In the genomic region with DNA sequence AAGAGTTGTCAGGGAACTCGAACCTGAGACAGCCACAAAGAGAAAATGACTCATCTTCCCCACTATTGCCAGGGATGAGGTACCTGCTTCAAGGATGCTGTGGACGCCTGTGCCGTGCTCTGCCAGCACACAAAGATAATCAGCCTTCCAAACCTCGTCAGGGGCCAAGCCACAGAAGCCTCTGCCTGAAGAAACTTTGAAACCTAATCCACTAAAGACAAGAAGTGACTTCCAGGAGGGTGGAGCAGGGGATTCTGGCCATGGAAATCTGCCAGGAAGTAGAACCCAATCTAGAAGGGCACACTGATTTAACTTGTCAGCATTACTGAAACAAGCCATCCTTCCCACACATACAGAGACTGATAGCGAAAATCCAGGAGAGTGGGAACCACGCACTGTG, we compare ENCODE assay signal across 15 mouse cellular contexts.
"Had no signal": no experiment of that assay in that cellular context is flagged by ENCODE, and none has a peak within 500 bp of the region (broad histone marks: within the 10 kb centered on the region; RNA-seq: fewer than 3 reads in every experiment).

No protein-coding gene starts in this region.

- H3K4me3 ChIP-seq: megakaryocyte, embryonic 14.5 days; midbrain, embryonic 13.5 days; neural tube, embryonic 12.5 days; stomach, embryonic 15.5 days had no signal

- H3K27ac ChIP-seq: macrophage; midbrain, embryonic 13.5 days; neural tube, embryonic 12.5 days; stomach, embryonic 15.5 days; stomach, postnatal 0 days had no signal

- H3K9me3 ChIP-seq: megakaryocyte, embryonic 14.5 days; midbrain, embryonic 13.5 days; neural tube, embryonic 12.5 days; stomach, embryonic 15.5 days had no signal

- H3K4me1 ChIP-seq: neural tube, embryonic 12.5 days had no signal

- ATAC-seq: midbrain, embryonic 13.5 days; midbrain, embryonic 16.5 days had no signal

- DNase-seq: lung, adult 18-20 months; lung, embryonic 14.5 days; lung, postnatal 10 days; right cerebral cortex, postnatal 14 days; thymus, adult 2 months; thymus, postnatal 25 days; thymus, postnatal 4 days had no signal

- H3K36me3 ChIP-seq: midbrain, embryonic 13.5 days; neural tube, embryonic 12.5 days; stomach, embryonic 15.5 days had no signal

- H3K4me2 ChIP-seq: lung, embryonic 14.5 days; midbrain, embryonic 11.5 days; midbrain, embryonic 13.5 days; neural tube, embryonic 12.5 days; stomach, embryonic 15.5 days had no signal

- H3K27me3 ChIP-seq: midbrain, embryonic 13.5 days; neural tube, embryonic 12.5 days; stomach, embryonic 15.5 days had no signal

- H3K9ac ChIP-seq: lung, embryonic 14.5 days; midbrain, embryonic 13.5 days; neural tube, embryonic 12.5 days; stomach, embryonic 15.5 days had no signal
